Mouse (Mus musculus) MEL-GATA-1-ER (cell line): Measurements from ENCODE around the gene Ethe1.
A peak's percentile ranks its signal among the peaks of the same experiment; 100 is the strongest.
"Not testable (repeated sequence)": the region's sequence is repeated elsewhere in the genome, so short reads cannot be mapped to it uniquely, and the experiment has no call there.

ENCODE experiments used
- DNase-seq: peaks from one replicate; pipeline ENCODE4 v3.0.0-alpha.2; 2012; ENCODE audit warnings: low read depth; ENCODE audit errors: extremely low read depth

The Ethe1 gene

DNA sequence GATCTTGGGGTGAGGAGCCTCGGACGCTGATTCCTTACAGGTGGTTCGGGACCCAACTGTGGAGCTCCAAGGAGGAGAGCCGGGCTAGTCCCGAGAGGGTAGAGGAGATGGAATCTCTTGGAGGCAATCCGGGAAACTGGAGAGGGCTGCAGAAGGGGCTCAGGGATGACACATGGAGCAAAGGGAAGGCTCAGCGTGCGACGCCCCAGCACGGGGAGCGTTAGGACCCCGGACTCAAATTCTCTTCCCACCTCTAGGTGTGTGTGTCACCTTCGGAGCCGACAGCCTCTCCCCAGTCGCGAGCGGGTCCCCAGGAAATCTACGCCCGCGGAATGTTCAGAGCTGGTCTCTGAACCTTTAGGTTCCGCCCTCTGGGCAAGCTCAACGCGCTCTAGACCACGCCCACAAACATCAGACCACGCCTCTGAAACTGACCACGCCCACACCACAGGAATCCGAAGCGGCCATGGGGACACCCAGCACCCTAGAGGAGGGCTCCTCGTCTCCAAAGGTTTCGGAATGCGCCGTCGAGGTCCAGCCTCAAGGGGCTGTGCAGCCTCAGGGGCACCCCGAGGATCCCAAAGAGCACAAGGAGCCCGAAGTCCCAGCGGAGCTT lies 23.6 kb downstream of the Ethe1 start:
- peak; percentile 76 for DNase-seq

DNA sequence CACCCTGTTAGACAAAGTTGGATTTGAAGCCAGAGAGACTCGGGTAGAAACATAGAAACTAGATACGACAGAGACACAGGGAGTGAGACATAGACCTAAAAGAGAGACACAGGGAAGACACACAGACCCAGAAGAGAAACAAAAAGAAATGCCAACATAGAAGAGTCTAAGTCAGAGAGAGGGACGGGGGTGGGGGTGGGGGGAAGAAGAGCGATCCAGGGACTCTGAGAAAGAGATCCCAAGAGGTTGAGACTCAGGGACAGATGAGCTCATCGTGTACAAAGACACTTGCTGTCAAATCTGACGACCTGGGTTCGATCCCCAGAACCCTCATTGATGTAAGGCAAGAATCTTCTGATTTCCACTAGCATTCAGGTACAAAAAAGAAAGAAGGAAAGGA lies 24.4 kb downstream of the Ethe1 start:
- DNase-seq = no peak

GRCm38 (mm10) chr7:24612308-24612910 lies 25.1 kb downstream of the Ethe1 start:
- no peak for DNase-seq

DNA sequence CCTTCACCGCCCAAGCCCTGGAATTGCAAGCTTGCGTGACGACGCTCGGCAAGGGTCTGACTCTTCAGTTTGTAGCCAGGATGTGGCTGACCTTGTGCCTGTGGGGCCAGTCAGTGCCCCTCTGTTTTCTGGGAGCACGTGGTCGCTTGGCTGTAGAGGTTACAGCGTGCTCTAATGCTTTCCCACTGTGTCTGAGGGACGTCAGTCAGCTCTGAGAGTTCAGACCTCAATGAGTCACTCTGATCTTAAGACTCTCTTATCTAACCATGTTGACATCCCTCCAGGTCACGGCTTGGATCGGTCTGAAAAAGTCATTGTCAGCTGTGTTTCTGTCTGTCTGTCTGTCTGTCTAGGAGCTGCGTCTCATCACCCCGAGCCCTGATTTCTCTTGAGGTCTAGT lies 27.5 kb downstream of the Ethe1 start:
- no peak for DNase-seq

- DNase-seq = peak; percentile 76
These were observed 30.4 kb downstream of the Ethe1 start for GRCm38 (mm10) chr7:24617763-24618162.

DNA sequence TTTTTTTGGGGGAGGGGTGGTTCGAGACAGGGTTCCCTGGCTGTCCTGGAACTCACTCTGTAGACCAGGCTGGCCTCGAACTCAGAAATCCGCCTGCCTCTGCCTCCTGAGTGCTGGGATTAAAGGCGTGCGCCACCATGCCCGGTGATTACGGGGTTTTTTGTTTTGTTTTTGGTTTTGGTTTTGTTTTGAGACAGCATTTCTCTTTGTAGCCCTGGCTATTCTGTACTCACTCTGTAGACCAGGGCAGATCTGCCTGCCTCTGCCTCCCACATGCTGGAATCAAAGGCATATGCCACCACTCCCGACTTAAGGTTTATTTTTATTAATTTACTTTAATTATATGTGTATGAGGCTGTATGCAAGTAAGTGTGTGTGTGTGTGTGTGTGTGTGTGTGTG lies 31.0 kb downstream of the Ethe1 start:
- not testable (repeated sequence) for DNase-seq

DNA sequence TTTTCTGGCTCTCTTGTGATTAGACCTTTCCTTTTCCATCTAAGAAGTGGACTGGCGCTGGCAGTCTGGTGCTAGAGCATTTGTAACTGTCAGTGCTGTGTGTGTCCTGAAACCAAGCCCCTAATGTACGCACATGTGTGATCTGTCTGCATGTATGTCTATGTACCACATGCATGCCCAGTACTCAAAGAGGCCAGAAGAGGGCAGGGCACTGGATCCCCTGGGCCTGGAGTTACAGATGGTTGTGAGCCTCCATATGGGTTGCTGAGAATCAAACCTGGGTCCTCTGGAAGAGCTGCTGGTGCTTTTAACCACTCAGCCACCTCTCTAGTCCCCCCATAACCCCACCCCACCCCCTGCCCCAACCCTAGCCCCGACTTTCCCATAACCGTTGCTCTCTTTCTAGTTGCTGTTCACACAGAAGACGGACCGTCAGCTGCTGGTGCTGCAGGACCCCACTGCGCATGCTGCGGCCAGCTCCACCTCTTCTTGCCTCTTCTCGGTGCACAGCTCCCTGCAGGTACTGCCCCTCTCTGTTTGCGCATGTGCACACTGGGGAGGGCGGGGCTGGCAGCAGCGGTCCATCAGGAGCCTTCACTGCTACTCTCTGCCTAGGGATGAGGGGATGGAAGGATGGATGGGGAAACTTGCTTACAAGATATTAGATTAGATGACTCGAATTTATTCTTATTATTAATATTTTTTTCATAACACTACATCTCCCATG lies 32.5 kb downstream of the Ethe1 start:
- no peak for DNase-seq

- no peak for DNase-seq
These were observed 33.9 kb downstream of the Ethe1 start for GRCm38 (mm10) chr7:24621193-24621592.

- DNase-seq = no peak
These were observed 35.6 kb downstream of the Ethe1 start for GRCm38 (mm10) chr7:24622967-24623366.

GRCm38 (mm10) chr7:24628685-24629610 lies 41.6 kb downstream of the Ethe1 start:
- peak; percentile 31 for DNase-seq

DNA sequence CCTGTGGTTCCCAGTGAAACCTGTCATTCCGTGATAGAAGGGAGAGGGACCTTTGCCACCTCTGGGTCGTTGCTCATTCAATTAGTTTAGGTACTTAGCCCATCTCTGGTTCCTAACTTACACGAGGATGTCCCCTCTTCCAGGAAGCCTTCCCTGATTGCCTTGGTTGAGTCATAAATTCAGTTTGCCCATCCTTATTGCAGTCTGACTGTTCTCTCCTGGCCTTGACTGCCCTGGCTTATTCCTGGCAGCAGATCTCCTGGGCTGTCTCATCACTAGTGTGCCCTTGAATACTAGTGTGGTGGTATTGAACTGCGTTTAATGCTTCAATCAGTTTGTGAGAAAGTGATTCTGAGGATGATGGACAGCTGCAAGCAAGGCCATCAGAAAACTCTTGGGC lies 42.3 kb downstream of the Ethe1 start:
- no peak for DNase-seq

- no peak for DNase-seq
These were observed 43.0 kb downstream of the Ethe1 start for GRCm38 (mm10) chr7:24630116-24630880.

DNA sequence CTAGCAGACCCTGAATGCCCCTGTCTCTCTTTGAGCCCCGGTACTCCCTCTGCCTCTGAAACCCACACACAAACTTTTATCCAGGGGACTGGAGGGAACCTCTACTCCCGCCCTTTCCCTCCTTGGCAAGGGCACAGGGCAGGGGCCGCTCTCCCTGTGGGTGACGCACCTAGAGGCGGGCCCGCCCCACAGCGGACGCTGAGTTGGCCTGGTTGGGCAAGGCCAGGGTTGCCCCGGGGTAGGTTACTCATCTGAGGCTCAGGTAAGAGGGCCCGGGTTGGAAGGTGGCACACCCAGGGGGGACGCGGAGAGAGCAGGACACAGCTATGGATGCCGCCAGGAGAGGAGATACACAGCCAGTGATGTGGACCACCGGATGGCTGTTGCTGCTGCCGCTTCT lies 48.9 kb downstream of the Ethe1 start, which contains the start of gene Lypd3:
Gene Lypd3 (plus strand): TSS at position 287 of the 400 bp plus-strand sequence.
- no peak for DNase-seq

GRCm38 (mm10) chr7:24637046-24637445 lies 49.7 kb downstream of the Ethe1 start:
- DNase-seq = no peak

DNA sequence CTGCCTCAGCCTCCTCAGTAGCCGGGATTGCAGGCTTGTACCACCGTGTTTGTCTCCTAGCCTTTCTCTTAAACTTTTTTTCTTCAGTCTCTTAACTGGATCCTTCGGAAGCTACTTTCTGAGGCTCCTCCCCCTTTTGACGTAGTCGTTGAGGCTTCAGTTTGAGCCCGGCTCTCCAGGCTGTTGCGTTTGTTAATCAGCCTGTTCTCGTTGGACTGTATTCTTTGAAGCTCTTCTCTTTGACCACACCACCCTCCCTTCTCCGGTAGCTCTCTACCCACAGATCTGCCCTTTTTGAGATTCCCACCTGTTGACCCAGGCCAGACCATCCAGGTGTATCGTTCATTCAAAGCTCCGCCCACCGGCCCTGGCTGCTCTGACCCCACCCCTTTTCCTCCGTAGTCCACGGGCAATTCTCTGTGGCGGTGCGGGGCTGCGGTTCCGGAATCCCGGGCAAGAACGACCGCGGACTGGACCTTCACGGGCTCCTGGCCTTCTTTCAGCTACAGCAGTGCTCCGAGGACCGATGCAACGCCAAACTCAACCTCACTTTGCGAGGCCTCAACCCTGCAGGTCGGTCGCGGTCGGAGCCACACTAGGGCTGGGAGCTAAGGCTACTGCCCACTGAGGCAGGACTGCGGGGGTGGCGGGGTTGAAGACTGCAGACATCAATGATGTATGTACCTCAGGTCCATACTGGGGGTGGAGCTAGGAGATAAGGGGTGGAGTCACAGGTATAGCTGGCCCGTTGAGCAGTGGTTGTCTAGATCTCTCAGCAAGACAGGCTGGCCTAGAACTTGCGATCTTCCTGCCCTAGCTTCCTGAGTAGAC lies 50.9 kb downstream of the Ethe1 start:
- no peak for DNase-seq

- no peak for DNase-seq
These were observed 53.1 kb downstream of the Ethe1 start for GRCm38 (mm10) chr7:24640450-24640849.

- DNase-seq = peak; percentile 49
These were observed 55.1 kb downstream of the Ethe1 start for GRCm38 (mm10) chr7:24642491-24642890.

DNA sequence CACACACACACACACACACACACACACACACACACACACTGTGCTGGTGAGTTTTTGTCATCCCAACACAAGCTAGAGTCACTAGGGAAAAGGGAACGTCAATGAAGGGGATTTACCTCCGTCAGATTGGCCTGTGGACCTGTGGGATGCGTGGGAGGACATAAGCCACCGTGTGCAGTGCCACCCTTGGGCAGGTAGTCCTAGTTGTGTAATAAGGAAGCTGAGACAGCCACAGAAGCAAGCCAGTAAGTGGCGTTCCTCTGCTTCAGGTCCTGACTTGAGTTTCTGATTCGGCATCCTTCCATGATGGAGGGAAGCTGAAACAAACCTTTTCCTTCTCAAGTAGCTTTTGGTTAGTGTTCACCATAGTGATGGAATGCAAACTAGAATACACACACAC lies 57.1 kb downstream of the Ethe1 start:
- DNase-seq = no peak

DNA sequence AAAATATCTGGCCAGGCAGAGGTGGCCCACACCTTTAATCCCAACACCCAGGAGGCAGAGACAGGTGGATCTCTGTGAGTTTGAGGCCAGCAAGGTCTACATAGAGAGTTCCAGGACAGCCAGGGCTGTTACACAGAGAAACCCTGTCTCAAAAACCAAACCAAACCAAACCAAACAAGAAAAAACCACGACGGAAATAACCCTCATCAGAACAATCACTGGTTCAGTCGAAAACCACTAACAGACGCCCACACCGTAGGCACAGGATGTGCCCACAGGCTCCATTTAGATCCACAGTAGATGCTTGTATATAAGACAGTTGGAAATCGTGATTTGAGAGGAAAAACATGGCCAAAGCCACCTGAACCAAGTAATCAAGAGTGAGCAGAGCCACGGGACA lies 57.7 kb downstream of the Ethe1 start:
- DNase-seq = no peak

- no peak for DNase-seq
These were observed 59.1 kb downstream of the Ethe1 start for GRCm38 (mm10) chr7:24646486-24646885.
